Mouse (Mus musculus): ENCODE measurements around the gene Fam222a. TPM values are rescaled to one million over a fixed set of nuclear protein-coding genes. Genes with fewer than 3 reads are reported as not detected.

The Fam222a gene
- polyA plus RNA-seq, 1 experiment from 2014 or later, result 7.1 TPM

- no peak overlapping the region for H3K4me2 ChIP-seq
- no peaks in the 10 kb centered on the region for H3K9me3 ChIP-seq
- H3K4me1 ChIP-seq, result peaks cover 16% of the 10 kb centered on the region
- H3K27me3 ChIP-seq (replicated peaks), result peaks cover 39% of the 10 kb centered on the region
- H3K4me3 ChIP-seq, result no peak overlapping the region
- no peaks in the 10 kb centered on the region for H3K36me3 ChIP-seq (replicated peaks)
- 91% methylated on average over 5 of the region's 5 CpGs for WGBS
- no peak overlapping the region for H3K9ac ChIP-seq
- no peak overlapping the region for H3K27ac ChIP-seq
- no peak for ATAC-seq (replicated peaks)
Observed at GRCm38 (mm10) chr5:114655721-114656120, 87.9 kb downstream of the Fam222a start.

GRCm38 (mm10) chr5:114656305-114656704 lies 88.5 kb downstream of the Fam222a start:
- H3K4me2 ChIP-seq, result no peak overlapping the region
- H3K4me3 ChIP-seq, result no peak overlapping the region
- WGBS, result 81% methylated on average over 7 of the region's 7 CpGs
- H3K27me3 ChIP-seq (replicated peaks), result peaks cover 39% of the 10 kb centered on the region
- ATAC-seq (replicated peaks), result no peak
- no peaks in the 10 kb centered on the region for H3K36me3 ChIP-seq (replicated peaks)
- no peaks in the 10 kb centered on the region for H3K9me3 ChIP-seq
- peaks cover 11% of the 10 kb centered on the region for H3K4me1 ChIP-seq
- no peak overlapping the region for H3K9ac ChIP-seq
- H3K27ac ChIP-seq, result no peak overlapping the region

GRCm38 (mm10) chr5:114657426-114657825 lies 89.6 kb downstream of the Fam222a start:
- no peak overlapping the region for H3K9ac ChIP-seq
- H3K27ac ChIP-seq, result no peak overlapping the region
- 21% methylated on average over 10 of the region's 10 CpGs for WGBS
- H3K4me3 ChIP-seq, result peak overlapping the region; percentile 36; the same call in 1 of the 2 replicates
- H3K27me3 ChIP-seq (replicated peaks), result peaks cover 39% of the 10 kb centered on the region
- no peak for ATAC-seq (replicated peaks)
- H3K4me2 ChIP-seq, result peak overlapping the region; percentile 68
- no peaks in the 10 kb centered on the region for H3K9me3 ChIP-seq
- peaks cover 11% of the 10 kb centered on the region for H3K4me1 ChIP-seq
- H3K36me3 ChIP-seq (replicated peaks), result no peaks in the 10 kb centered on the region

- 0% methylated on average over 38 of the region's 47 CpGs for WGBS
- Histone ChIP-seq H3K4me2 (peak within 1 kb of the TSS; percentile 68), H3K9ac (peak within 1 kb of the TSS; percentile 22; the same call in 1 of the 2 replicates), H3K36me3 (replicated peaks) (no peaks in the 10 kb centered on the region), H3K4me1 (peaks cover 11% of the 10 kb centered on the region), H3K4me3 (peak within 1 kb of the TSS; percentile 36), H3K27ac (no peak within 1 kb of the TSS), H3K9me3 (no peaks in the 10 kb centered on the region), H3K27me3 (replicated peaks) (peaks cover 36% of the 10 kb centered on the region)
- 0 out of 2 replicates have a peak, but pooled peaks have one; percentile 48 for ATAC-seq (replicated peaks)
Observed at GRCm38 (mm10) chr5:114658255-114658654, 90.4 kb downstream of the Fam222a start, which contains the start of gene Trpv4. Gene Trpv4, minus strand, starts transcription at chr5:114658421.

- H3K9ac ChIP-seq, result no peak overlapping the region
- peaks cover 11% of the 10 kb centered on the region for H3K4me1 ChIP-seq
- no peak overlapping the region for H3K4me3 ChIP-seq
- no peak overlapping the region for H3K4me2 ChIP-seq
- H3K9me3 ChIP-seq, result no peaks in the 10 kb centered on the region
- H3K27ac ChIP-seq, result no peak overlapping the region
- peaks cover 34% of the 10 kb centered on the region for H3K27me3 ChIP-seq (replicated peaks)
- 77% methylated on average over 6 of the region's 6 CpGs for WGBS
- ATAC-seq (replicated peaks), result no peak
- no peaks in the 10 kb centered on the region for H3K36me3 ChIP-seq (replicated peaks)
Observed at GRCm38 (mm10) chr5:114661029-114661428, 93.2 kb downstream of the Fam222a start.

Other genes with a start within 250 kb of the Fam222a start
- gene Kctd10, start 187.5 kb upstream of the Fam222a start, polyA plus RNA-seq (2015; fragmentation: Nextera tagmentation; extraction: Ambion mirVana), result 80.7 and 82.7 TPM in 2 replicates
- gene Ube3b, start 187.4 kb upstream of the Fam222a start, polyA plus RNA-seq (2015; fragmentation: Nextera tagmentation; extraction: Ambion mirVana), result 41.3 and 41.4 TPM in 2 replicates
- 31.6 and 32.8 TPM in 2 replicates for gene Mmab, start 124.0 kb upstream of the Fam222a start, polyA plus RNA-seq (2015; fragmentation: Nextera tagmentation; extraction: Ambion mirVana)
- gene Mvk, start 123.7 kb upstream of the Fam222a start, polyA plus RNA-seq (2015; fragmentation: Nextera tagmentation; extraction: Ambion mirVana), result 63.8 and 69.7 TPM in 2 replicates
- 0.69 and 0.92 TPM in 2 replicates for gene Trpv4, start 90.4 kb downstream of the Fam222a start, polyA plus RNA-seq (2015; fragmentation: Nextera tagmentation; extraction: Ambion mirVana)
- gene Gltp, start 123.0 kb downstream of the Fam222a start, polyA plus RNA-seq (2015; fragmentation: Nextera tagmentation; extraction: Ambion mirVana), result 34.5 and 39.1 TPM in 2 replicates
- 15.6 and 15.9 TPM in 2 replicates for gene Tchp, start 139.7 kb downstream of the Fam222a start, polyA plus RNA-seq (2015; fragmentation: Nextera tagmentation; extraction: Ambion mirVana)
- gene Ankrd13a, start 206.7 kb downstream of the Fam222a start, polyA plus RNA-seq (2015; fragmentation: Nextera tagmentation; extraction: Ambion mirVana), result 31.1 and 34.7 TPM in 2 replicates
- 51.6 and 52.9 TPM in 2 replicates for gene Git2, start 207.5 kb downstream of the Fam222a start, polyA plus RNA-seq (2015; fragmentation: Nextera tagmentation; extraction: Ambion mirVana)

All from midbrain, embryonic 15.5 days (tissue).